Mouse (Mus musculus) intestine, embryonic 16.5 days (tissue): Measurements from ENCODE around the gene Pkp4. TPM values are rescaled to one million over a fixed set of nuclear protein-coding genes. Genes with fewer than 3 reads are reported as not detected.

Experiments used
- ATAC-seq: fragments of 200-750 bp; cut with Nextera tagmentation; 2 replicates; pipeline ENCODE4 v1.8.0; 2017; ENCODE audit warnings: moderate TSS enrichment, moderate library complexity
- H3K27ac ChIP-seq: fragments of 300-500 bp; sonication (generic); 2 replicates; pipeline ENCODE4 v1.5.1; 2014; ENCODE audit warnings: mild to moderate bottlenecking, low read length
- H3K27me3 ChIP-seq: fragments of 300-500 bp; sonication (generic); replicated peaks from 2 replicates; pipeline ENCODE4 v1.6.1; 2014; ENCODE audit warnings: low read length, control low read depth, mixed read lengths; ENCODE audit not compliant: control insufficient read depth, insufficient read depth
- H3K36me3 ChIP-seq: fragments of 300-500 bp; sonication (generic); 2 replicates; pipeline ENCODE4 v1.6.1; 2014; ENCODE audit warnings: low read length, control low read depth; ENCODE audit not compliant: control insufficient read depth, insufficient read depth
- H3K4me1 ChIP-seq: fragments of 300-500 bp; sonication (generic); 2 replicates; pipeline ENCODE4 v1.6.1; 2014; ENCODE audit warnings: low read length, control low read depth, mixed read lengths; ENCODE audit not compliant: control insufficient read depth, insufficient read depth
- H3K4me2 ChIP-seq: fragments of 300-500 bp; sonication (generic); 2 replicates; pipeline ENCODE4 v1.6.1; 2014; ENCODE audit warnings: low read depth, low read length, control low read depth
- H3K4me3 ChIP-seq: fragments of 300-500 bp; sonication (generic); 2 replicates; pipeline ENCODE4 v1.5.1; 2014; ENCODE audit warnings: mild to moderate bottlenecking, low read length
- H3K9ac ChIP-seq: fragments of 300-500 bp; sonication (generic); 2 replicates; pipeline ENCODE4 v1.6.1; 2014; ENCODE audit warnings: low read depth, low read length
- H3K9me3 ChIP-seq: fragments of 300-500 bp; sonication (generic); 2 replicates; pipeline ENCODE4 v1.6.1; 2016; ENCODE audit warnings: low read length, control low read depth; ENCODE audit not compliant: control insufficient read depth
- WGBS: fragments of 180-500 bp; shearing (Covaris S2); extraction: QIAGEN DNeasy Blood & Tissue Kit; methylation state at CpG from one replicate; pipeline ENCODE4 v1.1.7; 2014; 5-methylcytosine and 5-hydroxymethylcytosine counted together
- polyA plus RNA-seq: library from polyadenylated mRNA; unstranded; fragments of >200 nt; fragmentation: Nextera tagmentation; extraction: Ambion mirVana; gene quantifications from 2 replicates; pipeline ENCODE4 v1.2.1, GENCODE M21; 2015

Gene Pkp4
- polyA plus RNA-seq, 1 experiment from 2014 or later, result 17.3 TPM

DNA sequence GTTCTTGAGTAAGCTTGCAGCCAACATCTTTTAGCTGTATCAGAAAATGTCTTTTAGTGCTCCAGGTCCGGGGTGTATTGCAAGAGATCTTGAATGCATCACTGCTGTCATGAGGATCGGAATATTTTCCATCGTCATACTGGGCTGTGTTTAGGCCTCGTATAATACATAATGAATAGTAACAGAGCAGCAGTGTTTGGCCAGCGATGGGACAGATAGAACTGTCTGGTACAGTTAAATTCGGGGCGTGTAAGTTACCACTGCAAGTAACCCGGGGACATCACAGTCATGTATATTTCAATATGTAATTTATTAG, 1.6 kb downstream of the Pkp4 start:
- Histone ChIP-seq H3K36me3 (no peaks in the 10 kb centered on the region), H3K4me2 (peak overlapping the region; percentile 58), H3K9me3 (no peaks in the 10 kb centered on the region), H3K9ac (0 out of 2 replicates have a peak overlapping the region, but pooled peaks have one; percentile 25), H3K27me3 (no peaks in the 10 kb centered on the region), H3K27ac (no peak overlapping the region), H3K4me3 (peak overlapping the region; percentile 99), H3K4me1 (peaks cover 5% of the 10 kb centered on the region)
- ATAC-seq, result no peak
- 24% methylated on average over 8 of the region's 8 CpGs for WGBS

DNA sequence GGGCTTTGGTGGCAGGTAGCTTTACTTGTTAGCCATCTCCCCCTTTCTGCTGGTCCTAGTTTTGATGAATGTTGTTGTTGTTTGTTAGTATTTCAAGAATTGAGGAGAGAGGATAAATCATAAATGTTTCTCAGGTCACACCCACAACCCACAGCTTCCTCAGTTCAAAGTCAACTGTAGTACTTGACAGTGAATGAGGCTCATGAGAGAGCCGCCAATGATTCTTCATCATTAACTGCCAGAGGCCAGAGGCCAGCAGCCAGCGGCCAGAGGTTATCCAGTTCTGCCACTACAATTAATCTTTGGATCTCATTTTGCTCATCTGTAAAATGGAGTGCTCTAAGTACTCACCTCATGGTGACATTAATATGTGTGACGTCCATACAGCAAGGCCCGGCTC, 6.3 kb downstream of the Pkp4 start:
- no peak overlapping the region for H3K4me3 ChIP-seq
- H3K4me1 ChIP-seq, result peaks cover 6% of the 10 kb centered on the region
- no peak overlapping the region for H3K27ac ChIP-seq
- no peaks in the 10 kb centered on the region for H3K36me3 ChIP-seq
- no peak overlapping the region for H3K9ac ChIP-seq
- ATAC-seq, result no peak
- no peaks in the 10 kb centered on the region for H3K27me3 ChIP-seq
- no peak overlapping the region for H3K4me2 ChIP-seq
- no peaks in the 10 kb centered on the region for H3K9me3 ChIP-seq
- WGBS, result 68% methylated on average over 4 of the region's 4 CpGs

DNA sequence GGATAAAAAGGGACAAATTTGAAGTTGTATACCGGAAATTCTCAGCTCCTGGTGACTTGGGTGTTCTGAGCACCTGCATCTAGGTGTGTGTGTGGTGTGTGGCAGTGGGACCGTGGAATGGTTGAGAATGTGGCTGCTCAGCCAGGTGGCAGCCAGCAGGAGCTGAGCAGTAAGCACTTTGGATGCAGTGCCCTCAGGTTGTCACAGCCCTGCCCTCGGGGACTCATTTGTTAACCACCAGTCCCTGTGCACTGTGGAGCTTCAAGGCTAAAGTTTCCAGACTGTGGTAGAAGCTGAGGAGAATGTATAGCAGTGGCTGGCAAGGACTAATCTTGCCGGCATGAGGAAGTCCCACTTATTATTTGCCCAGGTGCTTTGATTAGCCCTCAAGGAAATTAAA, 7.2 kb downstream of the Pkp4 start:
- no peak overlapping the region for H3K9ac ChIP-seq
- no peak overlapping the region for H3K4me2 ChIP-seq
- no peaks in the 10 kb centered on the region for H3K9me3 ChIP-seq
- peak; percentile 78 for ATAC-seq
- no peak overlapping the region for H3K4me3 ChIP-seq
- peaks cover 8% of the 10 kb centered on the region for H3K4me1 ChIP-seq
- no peaks in the 10 kb centered on the region for H3K27me3 ChIP-seq
- WGBS, result 55% methylated on average over 4 of the region's 4 CpGs
- no peaks in the 10 kb centered on the region for H3K36me3 ChIP-seq
- peak overlapping the region; percentile 50 for H3K27ac ChIP-seq

DNA sequence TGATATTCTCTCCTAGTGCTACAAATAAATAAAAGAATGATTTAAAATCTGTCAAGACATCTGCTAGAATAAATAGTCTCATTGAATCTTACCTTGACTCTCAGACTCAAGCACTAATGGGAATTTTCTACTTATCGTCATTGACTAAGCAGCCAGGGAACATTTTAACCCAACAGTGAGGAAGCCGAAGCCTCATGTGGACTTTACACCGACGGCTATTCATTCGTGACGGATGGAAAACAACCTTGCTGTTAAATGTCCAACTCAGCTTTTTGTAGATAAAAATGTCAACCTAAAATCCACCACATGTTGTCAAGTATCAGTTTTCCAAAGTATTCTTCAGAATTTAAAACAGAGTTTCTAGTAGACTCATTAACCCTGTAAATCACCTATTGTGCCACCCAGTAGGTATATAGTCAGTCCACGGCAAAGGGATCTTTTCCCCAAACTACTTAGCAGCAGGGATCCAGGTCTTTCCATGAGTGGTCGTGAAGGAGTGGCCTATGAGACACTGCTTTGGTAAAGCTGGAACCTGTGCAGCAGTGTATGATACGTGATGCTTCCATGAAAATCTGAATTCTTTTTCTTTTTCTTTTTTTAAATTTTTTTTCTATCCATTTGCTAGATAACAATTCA, 9.0 kb downstream of the Pkp4 start:
- WGBS, result 52% methylated on average over 9 of the region's 9 CpGs
- Histone ChIP-seq H3K27me3 (no peaks in the 10 kb centered on the region), H3K9me3 (no peaks in the 10 kb centered on the region), H3K36me3 (no peaks in the 10 kb centered on the region), H3K9ac (no peak overlapping the region), H3K27ac (peak overlapping the region; percentile 51; the same call in 1 of the 2 replicates), H3K4me3 (no peak overlapping the region), H3K4me1 (peaks cover 8% of the 10 kb centered on the region), H3K4me2 (peak overlapping the region; percentile 30; the same call in 1 of the 2 replicates)
- 0 out of 2 replicates have a peak, but pooled peaks have one; percentile 16 for ATAC-seq

DNA sequence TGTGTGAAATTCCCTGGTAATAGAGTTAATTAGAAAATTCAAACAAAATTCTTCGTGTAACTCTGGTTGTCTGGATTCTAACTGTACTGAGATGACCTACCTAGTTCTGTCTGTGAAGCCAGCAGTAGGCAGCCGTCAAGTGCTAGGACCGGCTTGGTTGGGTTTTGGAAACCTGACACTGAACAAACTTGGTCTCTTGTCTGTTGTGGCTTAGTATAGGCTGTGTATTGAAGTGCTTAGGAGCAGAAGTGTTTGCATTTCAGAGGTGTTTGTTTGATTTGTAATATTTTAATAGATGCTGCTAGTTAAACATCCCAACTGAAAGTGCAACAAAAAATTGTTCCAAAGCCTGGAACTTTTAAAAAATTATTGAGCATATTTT, 9.5 kb downstream of the Pkp4 start:
- Histone ChIP-seq H3K27ac (no peak overlapping the region), H3K4me1 (peaks cover 8% of the 10 kb centered on the region), H3K27me3 (no peaks in the 10 kb centered on the region), H3K9ac (no peak overlapping the region), H3K4me2 (no peak overlapping the region), H3K9me3 (no peaks in the 10 kb centered on the region), H3K4me3 (no peak overlapping the region), H3K36me3 (no peaks in the 10 kb centered on the region)
- no peak; the same call in 1 of the 2 replicates for ATAC-seq
- WGBS, result 60% methylated on average over 3 of the region's 3 CpGs

DNA sequence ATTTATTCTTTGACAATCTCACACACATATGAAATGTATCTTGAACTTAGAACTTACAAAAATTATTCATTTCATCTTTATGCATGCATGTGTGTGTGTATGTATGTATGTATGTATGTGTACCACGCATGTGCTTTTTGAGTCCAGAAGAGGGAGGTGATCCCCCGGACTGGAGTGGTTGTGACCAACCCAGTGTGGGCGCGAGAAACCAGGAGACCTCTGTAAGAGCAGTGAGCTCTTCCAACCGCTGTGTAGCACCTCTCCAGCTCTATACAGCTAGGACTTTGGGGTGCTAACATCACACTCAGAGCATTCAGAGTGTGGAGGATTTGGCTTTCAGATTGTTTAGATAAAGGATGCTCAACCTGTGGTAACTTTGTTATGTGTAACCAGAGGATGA, 9.9 kb downstream of the Pkp4 start:
- ATAC-seq, result no peak
- H3K4me2 ChIP-seq, result no peak overlapping the region
- H3K27ac ChIP-seq, result no peak overlapping the region
- no peak overlapping the region for H3K4me3 ChIP-seq
- no peaks in the 10 kb centered on the region for H3K9me3 ChIP-seq
- no peaks in the 10 kb centered on the region for H3K27me3 ChIP-seq
- no peak overlapping the region for H3K9ac ChIP-seq
- no peaks in the 10 kb centered on the region for H3K36me3 ChIP-seq
- 95% methylated on average over 5 of the region's 5 CpGs for WGBS
- H3K4me1 ChIP-seq, result peaks cover 10% of the 10 kb centered on the region

DNA sequence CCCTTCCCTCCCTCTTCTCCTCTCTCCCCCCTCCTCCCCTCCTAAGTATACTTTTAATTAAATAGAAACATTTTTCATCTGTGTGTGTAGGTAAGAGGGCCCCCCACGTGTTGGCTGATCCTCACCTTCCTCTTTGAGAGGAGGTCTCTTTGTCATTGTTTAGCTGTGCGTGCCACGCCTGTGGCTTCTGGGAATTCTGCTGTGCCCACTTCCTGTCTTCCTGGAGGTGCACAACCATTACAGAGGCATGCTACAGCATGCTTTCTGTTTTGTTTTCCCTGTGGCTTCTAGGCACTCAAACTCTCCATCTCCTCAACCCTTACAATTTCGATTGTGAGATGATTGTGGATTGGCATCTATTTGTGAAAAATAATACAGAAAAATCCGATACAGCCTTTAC, 10.9 kb downstream of the Pkp4 start:
- Histone ChIP-seq H3K9me3 (no peaks in the 10 kb centered on the region), H3K9ac (no peak overlapping the region), H3K4me3 (no peak overlapping the region), H3K36me3 (no peaks in the 10 kb centered on the region), H3K27me3 (no peaks in the 10 kb centered on the region), H3K4me1 (peaks cover 15% of the 10 kb centered on the region), H3K27ac (no peak overlapping the region), H3K4me2 (no peak overlapping the region)
- ATAC-seq, result no peak
- WGBS, result 64% methylated on average over 5 of the region's 5 CpGs

DNA sequence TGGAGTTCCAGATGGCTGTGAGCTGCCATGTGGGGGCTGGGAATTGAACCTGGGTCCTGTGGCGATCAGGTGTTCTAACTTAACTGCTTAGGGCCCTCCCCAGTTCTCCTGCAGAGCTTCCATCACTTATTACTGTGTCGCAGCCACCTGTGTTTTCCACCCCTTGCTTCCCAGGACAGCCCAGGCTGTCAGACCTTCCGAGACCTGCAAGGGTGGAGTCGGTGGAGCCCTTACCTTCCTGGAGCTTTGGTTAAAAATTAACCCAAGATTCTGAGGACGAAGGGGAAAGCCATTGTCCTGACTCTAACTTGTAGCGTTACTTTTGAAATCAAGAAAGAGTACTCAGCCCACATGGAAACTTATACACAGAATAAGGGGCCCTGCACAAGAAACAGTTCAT, 15.3 kb downstream of the Pkp4 start:
- Histone ChIP-seq H3K36me3 (no peaks in the 10 kb centered on the region), H3K4me3 (no peak overlapping the region), H3K9me3 (no peaks in the 10 kb centered on the region), H3K4me2 (peak overlapping the region; percentile 48), H3K27me3 (no peaks in the 10 kb centered on the region), H3K27ac (peak overlapping the region; percentile 72), H3K4me1 (peaks cover 38% of the 10 kb centered on the region), H3K9ac (no peak overlapping the region)
- 53% methylated on average over 6 of the region's 6 CpGs for whole genome bisulfite sequencing
- ATAC-seq, result peak; percentile 92

DNA sequence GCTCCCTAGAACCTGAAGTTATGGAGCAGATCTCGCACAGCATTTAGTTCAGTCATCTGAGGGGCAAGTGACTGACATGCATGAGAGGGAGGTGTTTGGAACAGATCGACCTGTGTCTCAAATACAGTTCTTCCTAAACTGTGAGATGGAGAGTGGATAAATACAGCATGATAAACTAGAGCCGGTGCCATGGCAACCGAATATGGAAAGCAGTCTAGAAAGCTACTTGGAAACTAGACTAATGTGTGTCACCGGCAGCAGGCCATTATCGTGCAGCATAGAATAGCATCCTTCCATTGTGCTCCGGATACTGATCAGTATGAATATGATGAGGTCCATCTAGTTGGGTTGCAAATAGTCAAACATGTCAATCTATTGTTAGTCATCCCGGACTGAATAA, 17.5 kb downstream of the Pkp4 start:
- ATAC-seq, result no peak
- 77% methylated on average over 8 of the region's 8 CpGs for WGBS
- H3K27ac ChIP-seq, result no peak overlapping the region

DNA sequence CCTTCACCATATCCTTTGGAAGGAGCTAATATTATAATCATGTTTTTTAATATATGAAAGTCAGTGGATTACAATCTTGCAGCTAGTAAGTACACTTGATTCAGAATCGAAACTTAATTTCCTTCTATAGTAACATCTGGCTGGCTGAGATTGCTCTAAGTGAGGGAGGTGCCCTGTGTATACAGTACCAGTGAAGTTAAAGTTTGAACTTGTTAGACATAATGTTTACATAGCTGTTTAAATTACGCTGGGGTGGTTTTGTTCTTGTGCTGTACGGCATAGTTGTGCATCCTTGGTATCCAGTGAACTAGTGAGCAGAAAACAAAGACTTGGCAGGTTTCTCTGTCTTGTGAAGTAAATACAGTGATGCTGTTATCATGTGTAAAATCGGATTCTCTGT, 18.3 kb downstream of the Pkp4 start:
- H3K27me3 ChIP-seq, result no peaks in the 10 kb centered on the region
- peaks cover 33% of the 10 kb centered on the region; the same call in 1 of the 2 replicates for H3K4me1 ChIP-seq
- H3K9me3 ChIP-seq, result no peaks in the 10 kb centered on the region
- H3K9ac ChIP-seq, result no peak overlapping the region
- H3K27ac ChIP-seq, result no peak overlapping the region
- H3K36me3 ChIP-seq, result no peaks in the 10 kb centered on the region
- no peak overlapping the region for H3K4me2 ChIP-seq
- no peak overlapping the region for H3K4me3 ChIP-seq
- ATAC-seq, result peak; percentile 36; the same call in 1 of the 2 replicates
- 26% methylated on average over 4 of the region's 4 CpGs for WGBS

More for the DNA sequence above, 17.5 kb downstream of the Pkp4 start:
- Histone ChIP-seq H3K4me2 (no peak overlapping the region), H3K27me3 (no peaks in the 10 kb centered on the region), H3K4me3 (no peak overlapping the region), H3K9ac (no peak overlapping the region), H3K4me1 (peaks cover 30% of the 10 kb centered on the region; the same call in 1 of the 2 replicates), H3K9me3 (no peaks in the 10 kb centered on the region), H3K36me3 (no peaks in the 10 kb centered on the region)
